22 mouse cellular contexts compared by ENCODE assay signal in the genomic region with DNA sequence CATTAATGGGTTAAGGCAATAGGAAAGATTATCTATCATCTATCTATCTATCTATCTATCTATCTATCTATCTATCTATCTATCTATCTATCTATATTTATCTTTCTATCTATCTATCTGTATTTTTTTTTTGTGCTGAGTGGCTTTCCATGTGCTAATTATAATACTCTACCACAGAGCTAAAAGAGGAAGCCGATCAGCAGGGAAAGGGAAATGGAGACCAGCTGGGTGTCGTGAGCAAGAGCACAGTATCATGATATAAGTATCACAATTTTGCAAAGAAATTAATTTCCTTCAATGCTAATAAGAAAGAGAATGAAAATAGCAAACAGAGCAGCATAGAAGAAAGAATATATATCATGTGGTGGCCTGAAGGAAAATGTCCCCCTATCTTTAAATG.
DNase-seq lines count a peak whose midpoint lies in the region; ATAC-seq lines count a peak whose summit lies in the region.
"Had no signal": no experiment of that assay in that cellular context is flagged by ENCODE, and none has a peak within 500 bp of the region (broad histone marks: within the 10 kb centered on the region; RNA-seq: fewer than 3 reads in every experiment).

No protein-coding gene starts in this region.

- H3K27ac ChIP-seq in forebrain, embryonic 16.5 days (ENCODE audit: low read length), result no peak overlapping the region

- H3K4me3 ChIP-seq in forebrain, embryonic 16.5 days (replicated peaks; ENCODE audit: low read length), result no peak overlapping the region

- H3K4me1 ChIP-seq in forebrain, embryonic 16.5 days (replicated peaks; ENCODE audit: control insufficient read depth, insufficient read depth, low read length), result no peaks in the 10 kb centered on the region

- no peak overlapping the region for H3K4me2 ChIP-seq in forebrain, embryonic 16.5 days (ENCODE audit: low read length)

- 87% methylated on average over 2 of the region's 2 CpGs for WGBS in forebrain, embryonic 16.5 days

- ATAC-seq in common myeloid progenitor, adult 5-6 weeks (replicated peaks; ENCODE audit: low read depth, poor library complexity, severe bottlenecking), result 0 out of 2 replicates have a peak, but pooled peaks have one; percentile 45
- peak; percentile 71; the same call in 1 of the 2 replicates for ATAC-seq in granulocyte monocyte progenitor cell, adult 5-6 weeks (replicated peaks; ENCODE audit: poor library complexity, severe bottlenecking)
- ATAC-seq in megakaryocyte, adult 5-6 weeks (ENCODE audit: poor library complexity, severe bottlenecking), result peak; percentile 77
- ATAC-seq in megakaryocyte progenitor cell, adult 5-6 weeks (replicated peaks; ENCODE audit: poor library complexity), result peak; percentile 79
- no peak for ATAC-seq in forebrain, embryonic 16.5 days
- ATAC-seq: activated CD4-positive, CD25-positive, alpha-beta regulatory T cell, adult 4 months; CD4-positive, CD25-positive, alpha-beta regulatory T cell, adult 4 months; Patski had no signal

- intact Hi-C loops in left cerebral cortex, postnatal 25 days (cut with DNase I), result no loop called here

- H3K9ac ChIP-seq in forebrain, embryonic 16.5 days (replicated peaks; ENCODE audit: low read depth, low read length), result no peak overlapping the region

- H3K27me3 ChIP-seq in forebrain, embryonic 16.5 days (replicated peaks; ENCODE audit: control insufficient read depth, insufficient read depth, low read length), result no peaks in the 10 kb centered on the region
- H3K27me3 ChIP-seq: CH12.LX had no signal

- no peaks in the 10 kb centered on the region for H3K36me3 ChIP-seq in forebrain, embryonic 16.5 days (ENCODE audit: control insufficient read depth, insufficient read depth)
- H3K36me3 ChIP-seq: G1E had no signal

- no peak for DNase-seq in left cerebral cortex, postnatal 25 days (ENCODE audit: low spot score in 2 of 2)
- no peak for DNase-seq in heart, adult 18-20 months
- DNase-seq in cerebellum, adult 8-10 months, result no peak
- DNase-seq: adrenal gland, adult 2 months; adrenal gland, adult 8-10 months; adrenal gland, postnatal 10 days; adrenal gland, postnatal 14 days; adrenal gland, postnatal 25 days; adrenal gland, postnatal 36 days; B cell, adult 2 months; cerebellum, adult 11 months; cerebellum, adult 11-12 months had no signal

- no peaks in the 10 kb centered on the region for H3K9me3 ChIP-seq in forebrain, embryonic 16.5 days (ENCODE audit: control insufficient read depth, low read length)
- H3K9me3 ChIP-seq: G1E had no signal
